ENCODE assay signal across 15 mouse cellular contexts in genomic region chr5:136479024-136479763, GRCm38 (mm10).
DNase-seq lines count a peak whose midpoint lies in the region; ATAC-seq and TF ChIP-seq lines count a peak whose summit lies in the region.
"Had no signal": no experiment of that assay in that cellular context is flagged by ENCODE, and none has a peak within 500 bp of the region (broad histone marks: within the 10 kb centered on the region; RNA-seq: fewer than 3 reads in every experiment).

No protein-coding gene starts in this region.

- in situ Hi-C loops in CH12.LX (cut with MboI; ENCODE audit: low pct_ligation_motif_present, low pct_unique_long_range_greater_than_20kb, low sequenced_read_pairs) = loop anchor here (10.0 kb wide), 1 partner anchor 76 kb away; no protein-coding TSS in a partner anchor

- no peak overlapping the region for H3K4me3 ChIP-seq in heart, embryonic 15.5 days
- H3K4me3 ChIP-seq in heart, embryonic 11.5 days (ENCODE audit: low read depth, low read length) = no peak overlapping the region
- no peak overlapping the region for H3K4me3 ChIP-seq in CH12.LX (replicated peaks in 1 of 3; ENCODE audit: low read depth in 2 of 3, low read length in 2 of 3, poor library complexity in 1 of 3)
- no peak overlapping the region for H3K4me3 ChIP-seq in midbrain, embryonic 15.5 days
- H3K4me3 ChIP-seq: embryonic facial prominence, embryonic 10.5 days; forebrain, embryonic 13.5 days; limb, embryonic 10.5 days had no signal

- no peak overlapping the region; the same call in 1 of the 2 replicates for H3K9ac ChIP-seq in heart, embryonic 15.5 days
- H3K9ac ChIP-seq in heart, embryonic 11.5 days (ENCODE audit: low read depth, low read length) = no peak overlapping the region
- no peak overlapping the region for H3K9ac ChIP-seq in CH12.LX (ENCODE audit: insufficient read depth, low read depth)
- H3K9ac ChIP-seq in midbrain, embryonic 15.5 days = no peak overlapping the region
- H3K9ac ChIP-seq: forebrain, embryonic 13.5 days; liver, postnatal 0 days had no signal

- no peak for TF ChIP-seq RAD21 in CH12.LX (IDR thresholded peaks at IDR 0.05; ENCODE audit: low read depth, low read length)

- ATAC-seq in heart, embryonic 15.5 days (replicated peaks; ENCODE audit: insufficient number of reproducible peaks, insufficient read depth, low FRiP score, low read depth) = no peak
- no peak for ATAC-seq in heart, embryonic 11.5 days (replicated peaks; ENCODE audit: insufficient number of reproducible peaks, low FRiP score, low TSS enrichment)
- ATAC-seq in midbrain, embryonic 15.5 days (replicated peaks) = no peak
- ATAC-seq: forebrain, embryonic 13.5 days; liver, postnatal 0 days had no signal

- no peak for TF ChIP-seq EP300 in CH12.LX (IDR thresholded peaks at IDR 0.05; ENCODE audit: low read length)

- WGBS in heart, embryonic 15.5 days = 76% methylated on average over 6 of the region's 6 CpGs
- WGBS in heart, embryonic 11.5 days (ENCODE audit: insufficient replicate concordance) = 85% methylated on average over 6 of the region's 6 CpGs
- WGBS in midbrain, embryonic 15.5 days = 92% methylated on average over 6 of the region's 6 CpGs

- H3K4me1 ChIP-seq in heart, embryonic 15.5 days (replicated peaks) = peaks cover 54% of the 10 kb centered on the region
- peaks cover 36% of the 10 kb centered on the region for H3K4me1 ChIP-seq in heart, embryonic 11.5 days (ENCODE audit: control insufficient read depth, insufficient read depth, low read length)
- H3K4me1 ChIP-seq in CH12.LX (ENCODE audit: control insufficient read depth in 1 of 2, insufficient read depth in 2 of 2) = peaks cover 37 to 82% of the 10 kb centered on the region in 2 experiments
- no peaks in the 10 kb centered on the region for H3K4me1 ChIP-seq in midbrain, embryonic 15.5 days
- H3K4me1 ChIP-seq: forebrain, embryonic 13.5 days had no signal

- dilution Hi-C loops in CH12.LX (cut with MboI; ENCODE audit: extremely low pct_ligation_motif_present, extremely low pct_unique_long_range_greater_than_20kb, low sequenced_read_pairs) = no loop called here

- H3K27me3 ChIP-seq in heart, embryonic 15.5 days = no peaks in the 10 kb centered on the region
- H3K27me3 ChIP-seq in heart, embryonic 11.5 days (ENCODE audit: control insufficient read depth, insufficient read depth, low read length) = no peaks in the 10 kb centered on the region
- H3K27me3 ChIP-seq in CH12.LX (replicated peaks) = no peaks in the 10 kb centered on the region
- H3K27me3 ChIP-seq in midbrain, embryonic 15.5 days (replicated peaks) = no peaks in the 10 kb centered on the region
- H3K27me3 ChIP-seq: forebrain, embryonic 13.5 days had no signal

- peak overlapping the region; percentile 12; the same call in 1 of the 2 replicates for H3K27ac ChIP-seq in heart, embryonic 15.5 days
- H3K27ac ChIP-seq in heart, embryonic 11.5 days (ENCODE audit: low read depth, low read length) = no peak overlapping the region
- H3K27ac ChIP-seq in CH12.LX (ENCODE audit: insufficient read depth, low read depth) = peak overlapping the region; percentile 91; the same call in 1 of the 2 replicates
- no peak overlapping the region for H3K27ac ChIP-seq in midbrain, embryonic 15.5 days
- H3K27ac ChIP-seq: embryonic facial prominence, embryonic 10.5 days; forebrain, embryonic 13.5 days; limb, embryonic 10.5 days had no signal

- no peaks in the 10 kb centered on the region for H3K79me2 ChIP-seq in CH12.LX (replicated peaks; ENCODE audit: control insufficient read depth, extremely low read depth, insufficient read depth, poor library complexity, severe bottlenecking)

- H3K36me3 ChIP-seq in heart, embryonic 15.5 days = no peaks in the 10 kb centered on the region
- H3K36me3 ChIP-seq in heart, embryonic 11.5 days (ENCODE audit: control insufficient read depth, insufficient read depth, low read length) = no peaks in the 10 kb centered on the region
- H3K36me3 ChIP-seq in CH12.LX (replicated peaks in 1 of 2; ENCODE audit: control insufficient read depth in 1 of 2, insufficient read depth in 1 of 2, low read length in 1 of 2) = peaks cover 0 to 14% of the 10 kb centered on the region in 2 experiments
- no peaks in the 10 kb centered on the region for H3K36me3 ChIP-seq in midbrain, embryonic 15.5 days (replicated peaks)
- H3K36me3 ChIP-seq: G1E had no signal

- no peaks in the 10 kb centered on the region for H3K9me3 ChIP-seq in heart, embryonic 15.5 days (replicated peaks)
- H3K9me3 ChIP-seq in heart, embryonic 11.5 days (replicated peaks; ENCODE audit: control insufficient read depth, low read length) = no peaks in the 10 kb centered on the region
- H3K9me3 ChIP-seq in CH12.LX (replicated peaks; ENCODE audit: low read length) = no peaks in the 10 kb centered on the region
- H3K9me3 ChIP-seq in midbrain, embryonic 15.5 days = no peaks in the 10 kb centered on the region
- H3K9me3 ChIP-seq: embryonic facial prominence, embryonic 10.5 days; forebrain, embryonic 13.5 days; G1E; limb, embryonic 10.5 days had no signal

- DNase-seq in 3T3-L1 (ENCODE audit: low read depth, low spot score) (peak; percentile 58), CH12.LX (ENCODE audit: extremely low read depth) (no peak)
- peak; percentile 50 for DNase-seq in kidney, postnatal 10 days
- no peak for DNase-seq in right cerebral cortex, postnatal 36 days (ENCODE audit: low spot score in 2 of 2)
- DNase-seq: cerebellum, adult 2 months; gastrocnemius, postnatal 14 days; liver, postnatal 0 days; thymus, postnatal 25 days had no signal

- no peak for TF ChIP-seq CTCF in CH12.LX (conservative IDR thresholded peaks at IDR 0.05 in 1 of 2, IDR thresholded peaks at IDR 0.05 in 1 of 2; ENCODE audit: low read depth in 2 of 2, low read length in 2 of 2)

- no peak for TF ChIP-seq POLR2A in CH12.LX (IDR thresholded peaks at IDR 0.05; ENCODE audit: low read depth, low read length)

- H3K4me2 ChIP-seq in heart, embryonic 15.5 days = no peak overlapping the region
- H3K4me2 ChIP-seq in heart, embryonic 11.5 days = no peak overlapping the region
- no peak overlapping the region for H3K4me2 ChIP-seq in CH12.LX (ENCODE audit: insufficient read depth, low read depth, poor library complexity, severe bottlenecking)
- H3K4me2 ChIP-seq in midbrain, embryonic 15.5 days = no peak overlapping the region
- H3K4me2 ChIP-seq: forebrain, embryonic 13.5 days had no signal

TF ChIP-seq in CH12.LX, 34 proteins besides CTCF, POLR2A, EP300 and RAD21:
- TF ChIP-seq NELFE (IDR thresholded peaks at IDR 0.05; ENCODE audit: low read depth, low read length) (no peak), SIN3A (IDR thresholded peaks at IDR 0.05; ENCODE audit: low read length) (no peak), RCOR1 (conservative IDR thresholded peaks at IDR 0.05; ENCODE audit: low read depth, low read length) (no peak), ZNF384 (IDR thresholded peaks at IDR 0.05; ENCODE audit: low read depth, low read length) (no peak), PAX5 (IDR thresholded peaks at IDR 0.05; ENCODE audit: low read length) (no peak), CHD2 (IDR thresholded peaks at IDR 0.05; ENCODE audit: low read length) (no peak), MXI1 (IDR thresholded peaks at IDR 0.05; ENCODE audit: low read depth, low read length) (no peak), USF1 (IDR thresholded peaks at IDR 0.05; ENCODE audit: low read depth, low read length) (no peak), MEF2A (IDR thresholded peaks at IDR 0.05; ENCODE audit: borderline replicate concordance, low read depth, low read length) (no peak), GABPA (IDR thresholded peaks at IDR 0.05; ENCODE audit: insufficient replicate concordance, low read depth, low read length) (no peak), TCF12 (IDR thresholded peaks at IDR 0.05; ENCODE audit: low read depth, low read length) (no peak), ZMIZ1 (IDR thresholded peaks at IDR 0.05; ENCODE audit: low read depth, low read length) (no peak), NRF1 (IDR thresholded peaks at IDR 0.05; ENCODE audit: low read depth, low read length) (no peak), E2F4 (IDR thresholded peaks at IDR 0.05; ENCODE audit: insufficient replicate concordance, low read depth, low read length) (no peak)

Comparison
In these comparisons a context has a peak if more than half of its experiments do, and no peak if none do; other contexts are left out.
1. H3K27ac ChIP-seq: peak in heart, embryonic 15.5 days (single experiment) and CH12.LX (single experiment); none in heart, embryonic 11.5 days (single experiment) and midbrain, embryonic 15.5 days (single experiment).
2. DNase-seq: peak in 3T3-L1 (single experiment) and kidney, postnatal 10 days (single experiment); none in CH12.LX (single experiment) and right cerebral cortex, postnatal 36 days (0 of 2).